Mouse (Mus musculus) heart, postnatal 0 days (tissue): ENCODE data around the gene Amdhd1. TPM values are rescaled to one million over a fixed set of nuclear protein-coding genes. Genes with fewer than 3 reads are reported as not detected.

Experiments
- ATAC-seq: fragments of 200-750 bp; cut with Nextera tagmentation; 2 replicates; pipeline ENCODE4 v1.8.0; 2017; ENCODE audit warnings: low read depth, moderate number of reproducible peaks, moderate library complexity; ENCODE audit not compliant: insufficient read depth
- DNase-seq: peaks from one replicate; pipeline ENCODE4 v3.0.0-alpha.2; 2016; ENCODE audit warnings: low spot score
- H3K27ac ChIP-seq: fragments of 300-500 bp; sonication (generic); 2 replicates; pipeline ENCODE4 v1.5.1; 2014; ENCODE audit warnings: low read depth, mild to moderate bottlenecking
- H3K27me3 ChIP-seq: fragments of 300-500 bp; sonication (generic); 2 replicates; pipeline ENCODE4 v1.6.1; 2014; ENCODE audit warnings: low read length, mixed read lengths; ENCODE audit not compliant: control insufficient read depth, insufficient read depth
- H3K36me3 ChIP-seq: fragments of 300-500 bp; sonication (generic); replicated peaks from 2 replicates; pipeline ENCODE4 v1.6.1; 2014; ENCODE audit warnings: low read length, mixed read lengths; ENCODE audit not compliant: control insufficient read depth, insufficient read depth
- H3K4me1 ChIP-seq: fragments of 300-500 bp; sonication (generic); 2 replicates; pipeline ENCODE4 v1.6.1; 2014; ENCODE audit warnings: antibody characterized with exemption; ENCODE audit not compliant: control insufficient read depth, insufficient read depth
- H3K4me2 ChIP-seq: fragments of 300-500 bp; sonication (generic); 2 replicates; pipeline ENCODE4 v1.6.1; 2014; ENCODE audit warnings: low read depth, mild to moderate bottlenecking, low read length, moderate library complexity
- H3K4me3 ChIP-seq: fragments of 300-500 bp; sonication (generic); 2 replicates; pipeline ENCODE4 v1.5.1; 2014; ENCODE audit warnings: low read depth, low read length
- H3K9ac ChIP-seq: fragments of 300-500 bp; sonication (generic); replicated peaks from 2 replicates; pipeline ENCODE4 v1.6.1; 2014; ENCODE audit warnings: low read depth, low read length, mixed read lengths
- H3K9me3 ChIP-seq: fragments of 300-500 bp; sonication (generic); replicated peaks from 2 replicates; pipeline ENCODE4 v1.6.1; 2016; ENCODE audit warnings: low read length; ENCODE audit not compliant: control insufficient read depth
- CTCF ChIP-seq: IDR thresholded peaks from 2 replicates; pipeline ENCODE4 v1.5.1; 2016; ENCODE audit warnings: antibody characterized with exemption, control low read depth, low read depth
- EP300 ChIP-seq: IDR thresholded peaks from 2 replicates; pipeline ENCODE4 v1.6.1; 2016; ENCODE audit warnings: antibody characterized with exemption, low read depth
- WGBS: fragments of 180-500 bp; shearing (Covaris S2); extraction: QIAGEN DNeasy Blood & Tissue Kit; methylation state at CpG from one replicate; pipeline ENCODE4 v1.1.7; 2014; 5-methylcytosine and 5-hydroxymethylcytosine counted together
- polyA plus RNA-seq: library from polyadenylated mRNA; unstranded; fragments of >200 nt; fragmentation: Nextera tagmentation; extraction: Ambion mirVana; gene quantifications from 2 replicates; pipeline ENCODE4 v1.2.1, GENCODE M21; 2015
- total RNA-seq: library from RNA; depleted of rRNA; stranded (reverse); fragments of >200 nt; gene quantifications from 2 replicates; pipeline ENCODE4 v1.2.3, GENCODE M21; 2014; ENCODE audit warnings: low replicate concordance

Amdhd1 gene
- total and polyA plus RNA-seq, 2 experiments from 2014 or later, result 0.04 TPM; not detected in 1

- H3K36me3 ChIP-seq, result no peaks in the 10 kb centered on the region
- no peaks in the 10 kb centered on the region for H3K4me1 ChIP-seq
- 59% methylated on average over 5 of the region's 5 CpGs for WGBS
- H3K27me3 ChIP-seq, result no peaks in the 10 kb centered on the region
- no peak for ATAC-seq
- no peak overlapping the region for H3K4me2 ChIP-seq
- H3K4me3 ChIP-seq, result no peak overlapping the region
- no peak overlapping the region for H3K27ac ChIP-seq
- TF ChIP-seq CTCF (no peak), EP300 (no peak)
- DNase-seq, result no peak
- H3K9ac ChIP-seq, result no peak overlapping the region
- no peaks in the 10 kb centered on the region for H3K9me3 ChIP-seq
Observed at GRCm38 (mm10) chr10:93519756-93520155, 20.1 kb downstream of the Amdhd1 start.

DNA sequence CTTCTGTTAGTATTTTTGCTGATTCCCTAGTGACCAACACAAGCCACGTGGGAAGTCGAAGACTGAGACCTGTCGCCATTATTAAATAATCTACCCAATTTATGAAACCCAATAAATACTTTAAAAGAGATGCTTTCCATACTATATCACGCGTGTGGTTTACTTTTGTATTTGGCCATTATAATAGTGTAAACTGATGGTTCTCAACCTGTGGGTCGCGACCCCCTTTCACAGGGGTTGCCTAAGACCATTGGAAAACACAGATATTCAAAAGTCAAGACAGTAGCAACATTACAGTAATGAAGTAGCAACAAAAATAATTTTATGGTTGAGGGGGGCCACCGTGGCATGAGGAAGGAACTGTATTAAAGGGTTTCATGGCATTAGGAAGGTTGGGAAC lies 20.7 kb downstream of the Amdhd1 start:
- no peak overlapping the region for H3K9ac ChIP-seq
- H3K4me3 ChIP-seq, result no peak overlapping the region
- DNase-seq, result no peak
- H3K36me3 ChIP-seq, result no peaks in the 10 kb centered on the region
- H3K27me3 ChIP-seq, result no peaks in the 10 kb centered on the region
- H3K4me1 ChIP-seq, result no peaks in the 10 kb centered on the region
- no peak overlapping the region for H3K4me2 ChIP-seq
- TF ChIP-seq CTCF, result no peak
- no peak for TF ChIP-seq EP300
- 88% methylated on average over 8 of the region's 8 CpGs for WGBS
- H3K9me3 ChIP-seq, result no peaks in the 10 kb centered on the region
- H3K27ac ChIP-seq, result no peak overlapping the region
- no peak for ATAC-seq

DNA sequence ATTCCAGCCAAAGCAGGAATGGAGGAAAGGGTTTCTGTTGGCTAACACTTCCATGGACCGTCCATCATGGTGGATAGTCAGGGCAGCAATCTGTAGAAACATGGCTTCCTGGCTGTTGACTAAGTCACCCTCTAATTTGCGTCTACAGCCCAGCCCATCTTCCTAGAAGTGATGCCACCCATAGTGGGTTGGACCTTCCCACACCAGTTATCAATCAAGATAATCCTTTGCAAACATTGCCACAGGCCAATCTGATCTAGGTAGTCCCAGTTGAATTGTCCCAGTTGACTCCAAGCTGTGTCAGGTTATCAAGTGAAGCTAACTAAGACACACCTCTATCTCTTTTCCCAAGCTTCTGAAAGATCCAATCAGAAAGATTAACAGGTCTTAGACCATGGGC lies 21.2 kb downstream of the Amdhd1 start:
- 76% methylated on average over 2 of the region's 2 CpGs for WGBS
- no peak overlapping the region for H3K4me3 ChIP-seq
- no peak overlapping the region for H3K27ac ChIP-seq
- TF ChIP-seq EP300 (no peak), CTCF (no peak)
- H3K9me3 ChIP-seq, result no peaks in the 10 kb centered on the region
- no peak for DNase-seq
- no peaks in the 10 kb centered on the region for H3K4me1 ChIP-seq
- H3K36me3 ChIP-seq, result no peaks in the 10 kb centered on the region
- H3K4me2 ChIP-seq, result no peak overlapping the region
- no peak overlapping the region for H3K9ac ChIP-seq
- H3K27me3 ChIP-seq, result no peaks in the 10 kb centered on the region
- no peak for ATAC-seq

GRCm38 (mm10) chr10:93518186-93518585 lies 21.6 kb downstream of the Amdhd1 start:
- WGBS, result 85% methylated on average over 4 of the region's 4 CpGs

DNA sequence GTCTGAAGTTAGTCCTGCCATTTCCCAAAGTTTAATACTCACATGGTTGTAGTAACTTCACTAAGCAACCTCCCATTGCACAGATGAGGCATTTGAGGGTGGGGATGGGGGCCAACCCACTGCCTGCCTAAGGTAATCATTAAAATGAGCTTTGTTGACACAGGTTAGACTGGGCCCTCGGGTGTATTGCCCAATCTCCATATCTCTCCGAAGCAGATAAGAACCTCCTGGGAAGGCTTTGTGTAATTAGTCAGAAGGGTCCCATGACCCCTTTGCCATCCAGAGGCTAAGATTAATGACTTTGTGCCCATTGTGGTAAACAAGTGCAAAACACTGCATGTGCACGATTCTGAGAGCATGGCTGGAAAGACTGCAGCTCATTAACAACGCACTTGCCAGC lies 22.1 kb downstream of the Amdhd1 start:
- H3K4me2 ChIP-seq, result no peak overlapping the region
- no peak overlapping the region for H3K4me3 ChIP-seq
- no peaks in the 10 kb centered on the region for H3K27me3 ChIP-seq
- WGBS, result 59% methylated on average over 4 of the region's 4 CpGs
- no peaks in the 10 kb centered on the region for H3K9me3 ChIP-seq
- no peak for DNase-seq
- no peak overlapping the region for H3K9ac ChIP-seq
- no peaks in the 10 kb centered on the region for H3K36me3 ChIP-seq
- ATAC-seq, result no peak
- no peak overlapping the region for H3K27ac ChIP-seq
- H3K4me1 ChIP-seq, result no peaks in the 10 kb centered on the region
- TF ChIP-seq CTCF (no peak), EP300 (no peak)

More at GRCm38 (mm10) chr10:93518186-93518585, 21.6 kb downstream of the Amdhd1 start:
- Histone ChIP-seq H3K27me3 (no peaks in the 10 kb centered on the region), H3K27ac (no peak overlapping the region), H3K4me1 (no peaks in the 10 kb centered on the region), H3K4me3 (no peak overlapping the region), H3K4me2 (no peak overlapping the region), H3K9ac (no peak overlapping the region), H3K36me3 (no peaks in the 10 kb centered on the region), H3K9me3 (no peaks in the 10 kb centered on the region)
- TF ChIP-seq CTCF (no peak), EP300 (no peak)
- ATAC-seq (no peak), DNase-seq (no peak)

DNA sequence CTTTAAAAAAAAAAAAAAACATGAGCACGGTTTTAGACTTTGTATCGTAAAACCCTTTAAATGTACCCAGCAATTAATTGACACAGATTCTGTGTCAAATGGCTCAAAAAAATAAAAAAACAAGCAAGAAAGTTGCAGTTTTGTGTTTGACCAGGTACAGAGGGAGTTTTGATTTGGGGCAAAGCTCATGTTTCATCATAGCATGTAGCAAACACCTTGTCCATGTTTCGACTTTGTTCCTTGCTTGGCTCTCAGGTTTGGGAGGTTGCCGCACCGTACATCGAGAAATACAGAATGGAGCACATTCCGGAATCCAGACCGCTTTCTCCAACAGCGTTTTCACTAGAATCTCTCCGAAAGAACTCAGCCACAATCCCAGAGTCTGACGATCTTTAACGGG lies 23.9 kb downstream of the Amdhd1 start:
- 87% methylated on average over 12 of the region's 12 CpGs for WGBS

More for the DNA sequence above, 23.9 kb downstream of the Amdhd1 start:
- Histone ChIP-seq H3K9ac (no peak overlapping the region), H3K36me3 (no peaks in the 10 kb centered on the region), H3K27me3 (no peaks in the 10 kb centered on the region), H3K4me1 (no peaks in the 10 kb centered on the region), H3K27ac (no peak overlapping the region), H3K4me2 (no peak overlapping the region), H3K4me3 (no peak overlapping the region), H3K9me3 (no peaks in the 10 kb centered on the region)
- no peak for DNase-seq
- TF ChIP-seq EP300 (no peak), CTCF (no peak)
- no peak for ATAC-seq
